Mouse (Mus musculus) thymus, adult 18-20 months (tissue): ENCODE results near the gene Rbp7.
"Not testable (repeated sequence)": the region's sequence is repeated elsewhere in the genome, so short reads cannot be mapped to it uniquely, and the experiment has no call there.

Experiments used
- DNase-seq, 2 experiments: peaks; one replicate each; pipeline ENCODE4 v3.0.0; 2022; ENCODE audit warnings: mixed read lengths in 2 of 2

Rbp7 gene

DNA sequence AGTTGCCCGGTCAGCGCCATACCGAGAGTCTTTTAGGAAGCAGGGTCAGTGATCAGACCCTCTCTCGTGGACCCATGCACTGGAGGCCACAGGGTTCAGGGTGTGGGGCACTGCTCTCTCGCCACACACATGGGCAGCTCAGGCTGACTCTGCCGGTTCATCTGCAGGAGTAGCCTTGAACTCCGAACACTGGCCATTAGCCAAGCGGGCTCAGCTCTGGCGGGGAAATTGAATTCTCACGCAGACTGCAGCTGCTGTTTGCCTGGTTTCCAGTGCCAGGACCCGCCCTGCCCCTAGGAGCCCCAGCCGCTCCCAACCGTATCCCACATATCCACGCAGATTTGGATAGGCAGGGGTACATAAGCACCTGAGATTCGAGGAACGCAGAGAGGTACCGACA lies 515 bp downstream of the Rbp7 start:
- DNase-seq = no peak

DNA sequence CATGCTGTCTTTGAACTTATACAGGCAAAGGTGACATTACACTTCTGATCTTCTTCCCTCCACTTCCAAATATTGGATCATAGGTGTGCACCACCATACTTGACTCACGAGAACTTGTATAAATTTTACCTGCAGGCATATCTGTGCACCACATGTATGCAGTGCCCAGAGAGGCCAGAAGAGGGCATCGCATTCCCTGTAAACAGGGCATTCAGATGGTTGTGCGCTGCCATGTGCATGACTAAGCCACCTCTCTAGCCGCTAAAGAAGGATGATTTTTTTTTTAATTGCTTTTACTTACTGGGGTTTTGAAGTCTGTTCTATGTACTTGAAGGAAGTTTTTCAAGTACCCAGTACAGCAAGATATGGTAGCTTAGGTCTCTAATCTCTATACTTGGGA lies 1.1 kb downstream of the Rbp7 start:
- DNase-seq = peak; percentile 48 to 58

DNA sequence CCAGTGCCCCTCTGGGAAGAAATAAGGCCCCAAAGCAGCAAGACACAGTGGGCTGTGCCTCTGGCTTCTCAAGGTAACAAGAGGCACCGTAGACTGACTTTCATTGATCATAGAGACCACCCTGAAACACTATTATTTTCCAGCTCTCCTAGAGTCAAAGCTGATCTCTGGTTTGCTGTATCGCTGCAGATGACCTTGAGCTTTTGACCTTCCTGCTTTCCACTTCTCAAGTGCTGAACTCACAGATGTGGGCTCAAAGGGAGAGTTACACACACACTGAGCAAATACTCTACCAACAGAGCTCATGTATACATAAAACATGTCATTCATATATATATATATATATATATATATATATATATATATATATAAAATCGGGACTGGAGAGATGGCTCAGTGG lies 4.1 kb downstream of the Rbp7 start:
- DNase-seq = no peak

DNA sequence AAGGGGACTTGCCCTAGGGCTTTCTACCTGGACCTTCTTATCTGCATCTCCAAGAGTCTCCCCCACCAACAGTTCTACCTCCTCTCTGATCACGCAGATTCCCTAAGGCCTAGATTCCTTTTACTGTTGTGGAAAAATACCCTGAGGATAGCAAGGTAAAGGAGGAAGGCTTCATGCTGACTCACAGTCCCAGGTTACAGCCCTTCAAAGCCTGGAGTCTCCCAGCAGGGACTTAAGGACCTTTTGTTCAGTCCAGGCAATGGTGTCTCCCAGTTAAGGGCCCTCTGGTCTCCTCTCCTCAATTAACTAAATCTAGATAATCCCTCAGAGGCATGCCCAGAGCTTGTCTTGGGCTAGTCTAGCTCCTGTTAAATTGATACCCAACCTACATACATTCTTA lies 8.5 kb downstream of the Rbp7 start:
- DNase-seq = no peak

DNA sequence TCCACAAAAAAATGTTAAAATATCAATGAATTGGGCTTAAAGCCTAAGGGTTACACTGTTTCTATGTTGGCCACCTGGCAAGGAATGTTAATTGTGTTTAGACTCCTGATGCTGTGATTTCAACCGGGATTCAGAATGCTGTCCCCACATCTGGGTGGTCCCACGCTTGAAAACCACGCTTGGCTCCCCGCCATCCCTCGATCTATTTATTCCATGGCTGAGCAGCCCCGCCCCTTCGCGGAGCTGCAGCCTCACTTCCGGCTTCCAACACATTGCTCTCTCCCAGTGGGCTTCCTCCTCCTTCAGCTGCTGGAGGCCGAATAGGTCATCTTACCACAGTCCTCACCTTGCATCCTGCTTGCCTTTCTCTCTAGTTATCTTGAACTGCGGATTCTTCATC lies 8.9 kb downstream of the Rbp7 start:
- peak in 1 of 2 experiments; percentile 31 for DNase-seq

DNA sequence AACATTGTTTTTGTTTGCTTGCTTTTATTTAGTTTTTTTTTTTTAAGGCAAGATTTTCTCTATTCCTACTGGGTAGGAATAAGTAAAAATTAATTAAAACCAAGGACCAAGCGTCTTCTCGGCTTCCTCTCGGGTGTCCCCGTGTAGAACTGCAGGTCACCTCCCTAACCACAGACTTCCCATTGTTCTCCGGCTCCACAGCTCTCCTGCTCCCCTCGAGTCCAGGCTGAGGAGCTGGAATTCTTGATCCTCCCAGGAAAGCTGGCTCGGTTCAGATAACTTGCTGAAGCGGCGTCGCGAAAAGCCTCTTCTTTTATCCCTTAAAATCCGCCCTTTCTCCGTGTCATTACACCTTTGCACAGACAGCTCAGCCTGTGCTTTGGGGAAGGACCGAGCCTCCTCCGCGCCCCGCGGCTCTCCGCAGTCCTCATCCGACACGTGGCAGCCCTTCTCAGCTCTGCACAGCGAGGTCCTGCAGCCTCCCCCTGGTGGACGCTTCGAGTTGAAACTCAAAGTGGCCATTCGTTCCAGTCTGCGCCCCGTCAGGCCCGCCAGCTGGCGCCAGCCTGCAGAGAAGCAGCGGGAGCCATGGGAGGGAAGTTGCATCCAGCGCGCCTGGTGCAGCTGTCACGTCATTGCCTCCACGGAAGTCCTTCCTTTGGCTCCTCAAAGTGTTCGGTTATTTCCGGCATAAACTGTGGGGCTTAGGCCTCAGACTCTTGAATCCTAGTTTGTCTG lies 9.6 kb downstream of the Rbp7 start:
- DNase-seq = peak; percentile 80 to 83

DNA sequence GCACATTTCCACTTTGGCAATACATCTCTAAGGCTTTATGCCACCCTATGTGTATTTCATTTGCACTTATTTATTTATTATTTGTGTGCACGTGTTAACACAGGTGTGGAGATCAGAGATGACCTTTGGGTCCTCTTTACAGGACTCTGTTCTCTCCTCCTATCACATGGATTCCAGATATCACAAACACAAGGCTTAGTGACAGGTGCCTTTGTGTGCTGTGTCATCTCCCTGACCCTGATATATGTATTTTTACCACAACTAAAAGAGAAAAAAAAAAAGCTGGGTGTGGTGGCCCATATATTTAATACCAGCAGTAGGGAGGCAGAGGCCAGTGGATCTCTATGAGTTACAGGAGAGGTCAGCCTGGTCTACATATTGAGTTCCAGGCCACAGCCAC lies 10.3 kb downstream of the Rbp7 start:
- DNase-seq = no peak

DNA sequence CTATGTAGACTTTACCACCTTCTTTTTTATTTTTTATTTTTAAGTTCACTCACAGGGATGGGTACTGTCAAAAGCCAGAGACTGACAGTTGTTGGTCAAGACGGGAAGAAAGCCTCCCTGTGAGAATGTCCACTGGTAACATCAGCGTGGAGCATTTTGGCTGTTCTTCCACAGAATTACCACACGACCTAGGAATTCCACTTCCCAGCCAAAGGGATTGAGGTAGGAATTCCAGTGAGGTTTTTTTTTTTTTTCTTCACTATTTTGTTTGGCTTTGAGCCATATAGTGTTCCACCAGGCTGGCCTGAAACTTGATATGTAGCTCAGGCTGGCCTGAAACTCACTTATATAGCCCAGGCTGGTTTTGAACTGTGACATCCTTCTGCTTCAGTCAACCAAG lies 12.3 kb downstream of the Rbp7 start:
- no peak for DNase-seq

DNA sequence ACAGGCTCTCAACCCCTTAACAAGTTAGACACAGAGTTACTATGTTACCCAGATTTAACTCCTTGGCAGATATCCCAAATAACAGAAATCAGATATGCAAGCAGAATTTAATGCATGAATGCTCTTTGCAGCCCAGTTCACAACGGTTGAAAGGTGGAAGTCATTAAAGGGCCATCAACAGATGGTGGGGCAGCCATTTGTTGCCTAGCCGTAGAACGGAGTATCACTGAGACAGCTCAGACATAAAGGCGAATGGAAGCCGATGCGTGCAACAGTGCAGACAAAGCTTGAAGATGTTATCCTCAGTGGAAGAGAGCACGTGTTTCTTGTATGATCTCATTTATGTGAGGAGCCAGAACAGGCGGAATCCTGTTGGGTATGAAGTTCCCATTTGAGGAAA lies 14.2 kb downstream of the Rbp7 start:
- no peak for DNase-seq

DNA sequence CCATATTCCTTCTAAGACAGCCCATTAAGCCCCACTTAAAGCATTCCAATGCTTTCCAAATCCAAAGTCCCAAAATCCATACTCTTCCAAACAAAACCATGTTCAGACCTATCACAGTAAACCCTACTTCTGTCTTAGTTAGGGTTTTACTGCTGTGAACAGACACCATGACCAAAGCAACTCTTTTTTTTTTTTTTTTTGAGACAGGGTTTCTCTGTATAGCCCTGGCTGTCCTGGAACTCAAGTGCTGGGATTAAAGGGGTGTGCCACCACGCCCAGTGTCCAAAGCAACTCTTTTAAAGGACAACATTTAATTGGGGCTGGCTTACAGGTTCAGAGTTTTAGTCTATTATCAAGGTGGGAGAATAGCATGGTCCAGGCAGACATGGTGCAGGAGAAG lies 22.9 kb downstream of the Rbp7 start:
- not testable (repeated sequence) for DNase-seq

DNA sequence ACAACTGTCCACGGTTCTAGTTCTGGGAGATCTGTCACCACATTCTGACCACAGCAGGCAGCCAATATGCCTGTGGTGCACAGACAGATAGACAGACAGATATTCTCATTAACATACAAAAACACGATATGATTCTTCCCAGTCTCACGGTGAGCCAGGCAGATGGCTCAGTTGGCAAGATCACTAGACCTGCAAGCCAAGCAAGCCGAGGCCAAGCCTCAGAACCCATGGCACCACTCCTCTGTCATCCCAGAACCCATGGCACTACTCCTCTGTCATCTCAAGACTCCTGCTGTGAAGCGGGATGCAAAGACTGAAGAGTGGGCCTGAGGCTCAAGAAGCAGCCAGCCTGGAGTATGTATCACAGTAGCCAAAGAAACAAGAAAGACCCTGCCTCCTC lies 25.2 kb downstream of the Rbp7 start:
- no peak for DNase-seq

DNA sequence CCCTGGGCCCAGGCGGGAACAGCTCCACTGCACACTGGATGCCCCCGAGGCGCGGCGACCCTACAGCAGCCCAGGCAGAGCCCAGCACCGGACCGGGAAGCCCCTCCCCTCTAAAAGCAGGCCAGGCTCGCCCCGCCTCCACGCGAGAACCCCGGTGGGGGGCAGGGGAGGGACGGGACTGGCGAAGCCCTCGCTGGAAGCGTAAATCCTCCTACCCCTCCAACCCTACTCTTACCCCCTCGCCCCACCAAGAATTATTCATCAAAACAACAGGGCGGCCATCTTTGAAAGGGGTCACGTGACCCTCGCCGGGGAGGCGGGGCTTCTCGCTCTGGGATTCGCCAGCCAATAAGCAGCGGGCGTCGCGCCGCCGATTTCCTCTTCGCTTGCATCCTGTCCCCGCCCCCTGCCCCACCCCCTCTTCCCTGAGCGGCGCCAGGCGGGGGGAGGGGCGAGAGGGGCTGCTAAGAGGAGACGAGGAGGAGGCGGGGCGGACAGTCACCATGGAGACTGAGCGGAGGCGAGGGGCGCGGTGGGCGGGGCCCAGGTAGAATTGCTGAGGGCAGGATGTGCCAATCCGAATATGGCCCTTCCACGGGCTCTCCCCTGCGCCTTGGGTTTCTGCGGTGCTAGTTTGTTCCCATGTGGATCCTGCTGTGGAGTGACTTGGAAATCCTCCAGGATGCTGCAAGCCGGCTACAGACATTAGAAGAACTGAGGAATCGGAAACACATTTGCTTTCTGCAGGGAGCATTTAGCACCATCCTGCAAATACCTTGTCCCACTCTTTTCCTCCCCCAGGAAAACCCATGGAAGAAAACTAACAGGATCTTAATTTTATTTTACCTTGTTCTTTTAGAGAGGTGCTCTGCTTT lies 28.2 kb downstream of the Rbp7 start, which contains the start of gene Ube4b:
Ube4b (minus strand) TSS at position 425 of the 875 bp plus-strand sequence.
- DNase-seq = peak; percentile 97 to 98

DNA sequence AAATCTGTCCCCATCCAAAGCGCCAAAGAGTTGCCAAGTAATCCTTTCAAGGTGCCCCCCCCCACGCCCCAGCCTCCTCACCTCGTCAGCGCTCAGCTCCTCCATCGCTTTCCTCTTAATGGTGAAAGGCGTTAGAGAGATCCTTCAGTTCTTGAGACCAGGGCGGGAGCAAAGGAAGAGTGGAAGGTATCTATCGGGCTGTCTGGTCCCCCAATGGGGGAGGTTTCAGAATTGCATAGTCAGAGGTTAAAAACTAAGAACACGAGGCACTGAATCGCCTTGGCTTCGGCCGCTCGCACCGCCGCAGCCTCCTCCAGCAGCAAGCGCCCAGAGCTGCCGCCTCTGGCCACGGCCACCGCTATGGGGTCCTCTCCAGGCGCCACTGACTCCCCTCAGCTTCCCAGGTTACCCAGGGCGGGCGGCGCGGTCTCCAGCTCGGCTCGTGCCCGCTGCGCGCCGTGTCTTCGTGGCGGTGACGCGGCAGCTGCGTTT lies 28.9 kb downstream of the Rbp7 start:
- DNase-seq = no peak

DNA sequence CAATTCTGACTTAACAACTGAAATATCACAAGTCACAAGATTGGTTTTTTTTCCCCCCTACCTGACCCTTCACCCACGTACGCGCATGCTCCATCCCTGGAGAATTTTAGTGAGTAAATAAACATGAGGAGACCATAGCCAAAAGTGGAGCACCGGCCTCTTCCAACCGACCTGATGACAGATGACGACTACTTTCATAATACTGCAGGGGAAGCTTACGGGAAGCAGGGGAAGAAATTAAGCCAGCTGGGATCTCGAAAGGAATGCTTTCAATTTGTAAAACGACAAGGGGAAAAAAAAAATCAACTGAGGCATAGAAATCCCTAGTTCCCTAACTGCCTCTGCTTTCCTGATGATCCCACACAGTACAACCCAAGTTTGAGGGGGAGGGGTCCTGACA lies 30.0 kb downstream of the Rbp7 start:
- DNase-seq = no peak

DNA sequence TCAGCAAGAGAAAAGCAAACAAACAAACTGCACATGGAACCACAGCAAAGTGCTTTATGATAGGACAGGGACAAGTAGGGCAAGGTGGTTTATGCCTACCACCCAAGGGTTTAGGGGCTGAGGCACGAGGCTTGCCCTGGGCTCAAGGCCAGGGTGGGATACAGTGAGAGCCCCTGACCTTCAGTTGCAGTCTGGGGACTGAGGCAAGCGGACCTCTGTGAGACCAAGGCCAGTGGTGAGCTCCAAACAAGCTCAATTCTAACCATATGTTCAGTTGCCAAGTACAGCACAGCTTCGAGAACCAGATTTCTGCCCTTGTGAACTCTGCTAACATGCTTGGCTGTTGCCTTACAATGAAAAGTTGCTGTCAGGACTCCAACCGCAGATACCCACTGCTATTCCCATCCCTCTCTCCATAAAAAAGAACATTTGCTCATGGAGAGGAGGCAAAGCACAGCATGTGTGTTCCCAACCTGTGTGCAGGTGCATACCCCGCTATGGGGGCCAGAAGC lies 36.9 kb downstream of the Rbp7 start:
- DNase-seq = no peak

DNA sequence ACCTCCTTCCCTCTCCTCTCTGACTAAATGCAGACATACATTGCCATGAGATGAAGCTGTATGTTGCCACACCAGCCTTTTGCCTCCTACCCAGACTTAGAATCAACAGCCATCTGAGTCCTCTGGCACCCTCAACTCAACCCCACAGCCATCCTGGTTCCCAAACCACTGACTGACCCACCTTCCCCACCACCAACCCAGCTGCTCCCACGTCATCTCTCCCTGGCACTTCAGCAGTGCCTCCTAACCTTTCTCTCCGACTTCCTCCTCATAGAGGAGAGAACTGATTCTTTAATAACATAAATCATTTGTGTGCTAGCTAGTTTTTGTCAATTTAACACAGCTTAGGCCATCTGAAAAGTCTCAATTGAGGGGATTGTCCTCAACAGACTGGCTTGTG lies 37.8 kb downstream of the Rbp7 start:
- no peak for DNase-seq

DNA sequence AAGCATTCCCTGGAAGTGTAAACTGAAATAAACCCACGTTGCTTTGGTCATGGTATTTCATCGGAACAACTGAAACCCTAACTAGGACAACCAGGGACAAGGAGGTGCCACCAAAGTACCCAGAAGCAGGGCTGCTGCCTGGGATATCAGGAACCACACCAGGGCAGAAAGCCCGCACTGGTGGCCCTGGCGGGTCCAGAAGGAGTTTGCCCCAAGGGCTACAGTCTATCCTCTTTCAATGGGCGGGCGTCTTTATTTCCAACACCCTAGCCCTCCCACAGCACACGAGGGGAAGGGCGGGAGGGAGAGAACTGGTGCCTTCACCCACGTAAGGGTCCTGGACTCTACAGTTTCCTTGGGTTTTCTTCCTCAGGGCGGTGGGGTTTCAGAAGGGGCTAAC lies 38.4 kb downstream of the Rbp7 start:
- DNase-seq = no peak

DNA sequence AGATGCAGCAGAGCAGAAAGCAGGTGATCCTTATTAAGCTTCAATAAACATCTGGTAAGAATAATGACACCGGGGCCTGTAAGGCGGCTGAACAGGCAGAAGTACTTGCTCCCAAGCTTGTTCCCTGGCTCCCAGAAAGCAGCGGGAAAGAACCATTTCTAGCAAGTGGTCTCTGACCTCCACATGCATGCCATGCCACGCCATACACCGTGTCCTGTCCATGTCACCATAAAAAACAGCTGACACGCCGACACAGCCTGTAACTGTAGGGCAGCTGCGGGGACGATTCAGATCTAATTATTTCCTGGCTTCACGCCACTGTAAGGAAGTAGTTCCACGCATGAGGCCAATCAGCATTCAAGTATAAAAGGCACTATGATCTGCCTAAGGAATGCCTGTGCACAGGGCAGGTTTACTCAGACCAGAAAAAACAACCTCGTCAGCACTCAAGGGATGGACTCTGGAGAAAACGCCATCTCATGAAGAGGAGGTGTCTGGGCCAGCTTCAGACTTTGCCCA lies 39.1 kb downstream of the Rbp7 start:
- DNase-seq = no peak

DNA sequence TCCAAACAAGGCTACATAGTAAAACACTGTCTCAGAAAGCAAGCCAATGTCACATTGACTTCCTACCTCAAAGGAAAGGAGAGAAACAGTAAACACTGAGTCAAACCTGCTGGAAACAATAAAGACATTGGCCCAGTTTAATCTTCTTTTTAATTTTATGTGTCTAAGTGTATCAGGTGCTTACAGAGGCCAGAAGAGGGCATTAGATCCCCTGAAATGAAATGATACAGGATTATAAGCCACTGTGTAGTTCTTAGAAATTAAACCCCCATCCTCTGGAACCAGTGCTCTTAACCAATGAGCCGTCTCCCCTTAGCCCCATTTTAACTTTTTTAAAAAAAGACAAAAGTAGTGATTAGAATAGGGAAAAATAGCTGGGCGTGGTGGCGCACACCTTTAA lies 40.5 kb downstream of the Rbp7 start:
- no peak for DNase-seq

DNA sequence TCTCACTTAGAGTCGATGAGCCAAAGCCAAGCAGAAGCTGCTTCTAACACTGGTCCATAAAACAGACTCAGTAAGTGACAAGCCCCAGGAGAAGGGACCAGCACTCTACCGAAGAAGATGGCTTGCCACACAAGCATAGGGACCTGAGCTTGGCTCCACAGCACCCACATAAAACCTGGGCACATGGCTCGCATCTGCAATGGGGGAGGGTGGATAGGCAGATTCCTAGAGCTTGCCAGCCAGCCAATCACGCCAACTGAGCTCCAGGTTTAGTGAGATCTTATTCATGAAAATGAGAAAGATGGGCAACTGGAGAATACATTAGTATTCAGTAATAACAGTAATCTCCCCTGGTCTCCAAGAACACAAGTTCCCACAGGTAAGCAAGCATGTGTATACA lies 45.0 kb downstream of the Rbp7 start:
- no peak for DNase-seq

DNA sequence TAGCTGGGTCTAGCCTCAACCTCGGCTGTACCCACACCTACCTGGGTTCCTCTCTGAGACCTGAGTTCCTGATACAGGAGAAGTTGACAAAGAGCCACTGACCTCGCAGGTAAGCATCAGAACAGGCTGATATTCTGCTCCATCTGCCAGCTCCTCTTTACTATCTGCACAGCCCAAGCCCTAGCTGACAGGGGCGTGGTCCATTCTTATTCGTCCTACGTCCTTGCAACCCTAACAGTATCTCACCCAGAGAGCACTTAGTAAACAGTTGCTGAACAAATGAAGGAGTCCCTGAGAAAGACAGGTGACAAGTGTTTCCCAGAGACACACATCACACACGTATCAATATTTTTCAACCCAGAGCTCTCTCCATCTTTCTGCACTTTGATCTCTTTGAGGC lies 46.4 kb downstream of the Rbp7 start:
- DNase-seq = no peak

DNA sequence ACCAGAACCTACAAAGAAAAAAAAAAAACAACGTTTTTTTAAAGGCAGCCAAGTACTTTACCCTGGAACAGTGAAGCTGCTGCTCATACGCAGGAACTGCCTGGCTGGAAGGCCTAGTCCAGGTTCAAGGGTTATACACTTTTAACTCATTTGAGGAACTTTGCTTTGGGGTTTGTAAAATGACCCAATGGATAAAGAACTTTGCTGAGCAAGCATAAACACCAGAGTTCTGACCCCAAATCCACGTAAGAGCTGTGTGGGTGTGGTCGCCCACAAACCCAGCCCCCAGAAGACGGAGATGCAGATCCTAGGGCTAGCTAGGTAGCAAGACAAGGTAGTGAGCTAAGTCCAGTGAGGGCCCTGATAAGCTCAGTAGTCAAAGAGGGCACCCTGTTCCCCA lies 47.3 kb downstream of the Rbp7 start:
- DNase-seq = no peak

DNA sequence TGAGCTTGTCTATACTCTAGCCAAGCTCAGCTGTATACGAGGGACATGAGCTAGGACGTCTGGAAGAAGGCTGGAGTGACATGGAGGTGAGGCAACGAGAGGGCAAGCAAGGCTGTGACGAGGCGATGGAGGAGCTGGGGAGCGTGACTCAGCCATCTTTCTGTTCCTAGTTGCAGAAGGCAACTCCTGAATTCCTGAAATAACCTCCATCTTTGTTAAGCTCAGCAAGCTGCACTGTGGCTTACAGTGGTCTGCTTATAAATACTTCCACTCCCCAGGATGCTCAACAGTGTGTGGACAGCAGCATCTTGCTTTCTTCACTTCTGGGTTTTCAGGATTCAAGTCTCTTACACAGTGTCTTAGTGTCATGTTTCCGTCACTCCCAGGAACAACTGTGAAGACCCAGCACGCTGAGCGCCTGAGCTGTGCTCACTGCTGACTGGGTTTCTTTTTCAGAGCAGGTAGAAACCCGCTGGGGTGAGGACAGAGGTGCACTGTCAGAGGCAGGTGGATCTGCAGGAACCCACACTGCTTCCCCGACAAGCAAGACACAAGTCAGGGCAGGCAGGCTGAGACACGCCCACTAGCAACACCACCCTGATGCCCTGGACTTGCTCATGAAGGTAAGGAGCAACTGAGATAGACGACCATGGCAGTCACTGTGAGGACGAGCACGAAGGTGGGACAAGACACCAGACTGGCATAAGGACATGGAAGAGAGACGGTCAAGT lies 48.9 kb downstream of the Rbp7 start:
- DNase-seq = no peak
